Mouse (Mus musculus) cerebral cortex, adult 2 months (tissue): Measurements from ENCODE around the gene Dst.

Source experiments
- WGBS: fragments of 180-500 bp; shearing (Covaris S2); methylation state at CpG from one replicate; pipeline ENCODE4 v1.1.7; 2018; 5-methylcytosine and 5-hydroxymethylcytosine counted together

Gene Dst

GRCm38 (mm10) chr1:34063943-34064342 is 155.9 kb downstream of the Dst start:
- 82% methylated on average over 3 of the region's 3 CpGs for WGBS

GRCm38 (mm10) chr1:34065551-34066048 is 157.6 kb downstream of the Dst start:
- 68% methylated on average over 5 of the region's 5 CpGs for WGBS

- 98% methylated on average over 4 of the region's 4 CpGs for WGBS
These were observed 158.4 kb downstream of the Dst start for GRCm38 (mm10) chr1:34066401-34066800.

GRCm38 (mm10) chr1:34068341-34068740 is 160.3 kb downstream of the Dst start:
- WGBS: 46% methylated on average over 5 of the region's 5 CpGs

- 88% methylated on average over 10 of the region's 10 CpGs for WGBS
These were observed 161.7 kb downstream of the Dst start for GRCm38 (mm10) chr1:34069514-34070290.

GRCm38 (mm10) chr1:34070474-34070873 is 162.4 kb downstream of the Dst start:
- WGBS: 76% methylated on average over 7 of the region's 7 CpGs

- 78% methylated on average over 6 of the region's 6 CpGs for WGBS
These were observed 163.1 kb downstream of the Dst start for GRCm38 (mm10) chr1:34070991-34071639.

- 81% methylated on average over 7 of the region's 7 CpGs for WGBS
These were observed 164.2 kb downstream of the Dst start for GRCm38 (mm10) chr1:34072262-34072661.

GRCm38 (mm10) chr1:34073436-34074169 is 165.6 kb downstream of the Dst start:
- WGBS: 77% methylated on average over 10 of the region's 10 CpGs

GRCm38 (mm10) chr1:34074245-34075187 is 166.5 kb downstream of the Dst start:
- WGBS: 57% methylated on average over 15 of the region's 15 CpGs

- 21% methylated on average over 12 of the region's 12 CpGs for WGBS
These were observed 168.8 kb downstream of the Dst start for GRCm38 (mm10) chr1:34076701-34077421.

GRCm38 (mm10) chr1:34077422-34077790 is 169.4 kb downstream of the Dst start:
- WGBS: 20% methylated on average over 7 of the region's 7 CpGs

- WGBS: 84% methylated on average over 6 of the region's 6 CpGs
These were observed 169.9 kb downstream of the Dst start for GRCm38 (mm10) chr1:34077941-34078340.

- WGBS: 95% methylated on average over 3 of the region's 3 CpGs
These were observed 181.0 kb downstream of the Dst start for GRCm38 (mm10) chr1:34089011-34089410.

- 68% methylated on average over 7 of the region's 7 CpGs for WGBS
These were observed 182.7 kb downstream of the Dst start for GRCm38 (mm10) chr1:34090700-34091099.

- 96% methylated on average over 7 of the region's 7 CpGs for WGBS
These were observed 185.6 kb downstream of the Dst start for GRCm38 (mm10) chr1:34093652-34094051.

GRCm38 (mm10) chr1:34094301-34094700 is 186.3 kb downstream of the Dst start:
- WGBS: 36% methylated on average over 5 of the region's 5 CpGs

GRCm38 (mm10) chr1:34095173-34095572 is 187.1 kb downstream of the Dst start:
- WGBS: 50% methylated on average over 4 of the region's 4 CpGs

- WGBS: 51% methylated on average over 3 of the region's 3 CpGs
These were observed 188.9 kb downstream of the Dst start for GRCm38 (mm10) chr1:34096923-34097322.

- 26% methylated on average over 4 of the region's 4 CpGs for WGBS
These were observed 189.6 kb downstream of the Dst start for GRCm38 (mm10) chr1:34097640-34098039.

GRCm38 (mm10) chr1:34099439-34099838 is 191.4 kb downstream of the Dst start:
- 54% methylated on average over 3 of the region's 3 CpGs for WGBS
